Mouse (Mus musculus) G1E (cell line): ENCODE results near the gene Pknox2.

Experiments
- CTCF ChIP-seq: IDR thresholded peaks from 2 replicates; pipeline ENCODE4 v1.5.1; 2012; ENCODE audit warnings: low read depth, low read length, inconsistent platforms, mixed read lengths
- GATA1 ChIP-seq: IDR thresholded peaks from 2 replicates; pipeline ENCODE4 v1.6.1; 2012; ENCODE audit warnings: borderline replicate concordance, low read length, inconsistent platforms, mixed read lengths
- GATA2 ChIP-seq: IDR thresholded peaks from 2 replicates; pipeline ENCODE4 v1.6.1; 2012; ENCODE audit warnings: low read depth, low read length, inconsistent platforms, borderline replicate concordance
- POLR2AphosphoS5 ChIP-seq: IDR thresholded peaks from 2 replicates; pipeline ENCODE4 v1.6.1; 2012; ENCODE audit warnings: low read depth, low read length, inconsistent platforms; ENCODE audit not compliant: insufficient replicate concordance
- TAL1 ChIP-seq: conservative IDR thresholded peaks from 2 replicates; pipeline ENCODE4 v1.6.1; 2012; ENCODE audit warnings: low read depth, low read length, inconsistent platforms, mixed read lengths

GRCm38 (mm10) chr9:36963512-36963911 lies 183.7 kb downstream of the Pknox2 start:
- no peak for TF ChIP-seq CTCF
- TF ChIP-seq GATA2, result no peak
- TF ChIP-seq GATA1, result no peak
- TF ChIP-seq TAL1, result no peak
- TF ChIP-seq POLR2AphosphoS5, result no peak
